Mouse (Mus musculus) forebrain, embryonic 13.5 days (tissue): Measurements from ENCODE around the gene Sap30bp. TPM values are rescaled to one million over a fixed set of nuclear protein-coding genes. Genes with fewer than 3 reads are reported as not detected.
A peak's percentile ranks its signal among the peaks of the same experiment; 100 is the strongest.

Experiments
- ATAC-seq: fragments of 200-750 bp; cut with Nextera tagmentation; 2 replicates; pipeline ENCODE4 v1.8.0; 2017
- H3K27ac ChIP-seq: fragments of 300-500 bp; sonication (generic); 2 replicates; pipeline ENCODE4 v1.5.1; 2015; ENCODE audit warnings: inconsistent platforms, mild to moderate bottlenecking, moderate library complexity
- H3K27me3 ChIP-seq: fragments of 300-500 bp; sonication (generic); 2 replicates; pipeline ENCODE4 v1.6.1; 2015; ENCODE audit warnings: mild to moderate bottlenecking, inconsistent platforms
- H3K36me3 ChIP-seq: fragments of 300-500 bp; sonication (generic); 2 replicates; pipeline ENCODE4 v1.6.1; 2015; ENCODE audit warnings: mild to moderate bottlenecking, inconsistent platforms; ENCODE audit not compliant: poor library complexity, severe bottlenecking
- H3K4me1 ChIP-seq: fragments of 300-500 bp; sonication (generic); 2 replicates; pipeline ENCODE4 v1.6.1; 2015; ENCODE audit warnings: inconsistent platforms
- H3K4me2 ChIP-seq: fragments of 300-500 bp; sonication (generic); 2 replicates; pipeline ENCODE4 v1.6.1; 2015; ENCODE audit warnings: inconsistent platforms, mild to moderate bottlenecking, moderate library complexity
- H3K4me3 ChIP-seq: fragments of 300-500 bp; sonication (generic); 2 replicates; pipeline ENCODE4 v1.5.1; 2015; ENCODE audit warnings: mild to moderate bottlenecking, inconsistent platforms
- H3K9ac ChIP-seq: fragments of 300-500 bp; sonication (generic); 2 replicates; pipeline ENCODE4 v1.6.1; 2015; ENCODE audit warnings: mild to moderate bottlenecking, inconsistent platforms
- H3K9me3 ChIP-seq: fragments of 300-500 bp; sonication (generic); replicated peaks from 2 replicates; pipeline ENCODE4 v1.6.1; 2016; ENCODE audit warnings: inconsistent platforms
- whole genome bisulfite sequencing: fragments of 180-500 bp; shearing (Covaris S2); methylation state at CpG from one replicate; pipeline ENCODE4 v1.1.7; 2015; 5-methylcytosine and 5-hydroxymethylcytosine counted together
- polyA plus RNA-seq: library from polyadenylated mRNA; unstranded; fragments of >200 nt; fragmentation: Nextera tagmentation; extraction: Ambion mirVana; gene quantifications from 2 replicates; pipeline ENCODE4 v1.2.1, GENCODE M21; 2015

Sap30bp gene
- polyA plus RNA-seq, 1 experiment from 2014 or later: 62.4 TPM

GRCm38 (mm10) chr11:115964977-115965604 is 32.0 kb downstream of the Sap30bp start:
- H3K27me3 ChIP-seq: no peaks in the 10 kb centered on the region

GRCm38 (mm10) chr11:115968731-115969405 is 35.8 kb downstream of the Sap30bp start:
- no peak overlapping the region for H3K4me3 ChIP-seq
- ATAC-seq: no peak
- WGBS: 65% methylated on average over 5 of the region's 5 CpGs
- H3K9ac ChIP-seq: no peak overlapping the region
- no peaks in the 10 kb centered on the region for H3K9me3 ChIP-seq
- no peak overlapping the region for H3K4me2 ChIP-seq
- H3K4me1 ChIP-seq: no peaks in the 10 kb centered on the region
- H3K27me3 ChIP-seq: peaks cover 9% of the 10 kb centered on the region
- peaks cover 35% of the 10 kb centered on the region for H3K36me3 ChIP-seq
- no peak overlapping the region for H3K27ac ChIP-seq

More at GRCm38 (mm10) chr11:115964977-115965604, 32.0 kb downstream of the Sap30bp start:
- no peak for ATAC-seq
- H3K9ac ChIP-seq: no peak overlapping the region
- H3K4me1 ChIP-seq: no peaks in the 10 kb centered on the region
- no peak overlapping the region for H3K27ac ChIP-seq
- no peak overlapping the region for H3K4me2 ChIP-seq
- peaks cover 73% of the 10 kb centered on the region for H3K36me3 ChIP-seq
- no peaks in the 10 kb centered on the region for H3K9me3 ChIP-seq
- 88% methylated on average over 10 of the region's 10 CpGs for WGBS
- H3K4me3 ChIP-seq: no peak overlapping the region

DNA sequence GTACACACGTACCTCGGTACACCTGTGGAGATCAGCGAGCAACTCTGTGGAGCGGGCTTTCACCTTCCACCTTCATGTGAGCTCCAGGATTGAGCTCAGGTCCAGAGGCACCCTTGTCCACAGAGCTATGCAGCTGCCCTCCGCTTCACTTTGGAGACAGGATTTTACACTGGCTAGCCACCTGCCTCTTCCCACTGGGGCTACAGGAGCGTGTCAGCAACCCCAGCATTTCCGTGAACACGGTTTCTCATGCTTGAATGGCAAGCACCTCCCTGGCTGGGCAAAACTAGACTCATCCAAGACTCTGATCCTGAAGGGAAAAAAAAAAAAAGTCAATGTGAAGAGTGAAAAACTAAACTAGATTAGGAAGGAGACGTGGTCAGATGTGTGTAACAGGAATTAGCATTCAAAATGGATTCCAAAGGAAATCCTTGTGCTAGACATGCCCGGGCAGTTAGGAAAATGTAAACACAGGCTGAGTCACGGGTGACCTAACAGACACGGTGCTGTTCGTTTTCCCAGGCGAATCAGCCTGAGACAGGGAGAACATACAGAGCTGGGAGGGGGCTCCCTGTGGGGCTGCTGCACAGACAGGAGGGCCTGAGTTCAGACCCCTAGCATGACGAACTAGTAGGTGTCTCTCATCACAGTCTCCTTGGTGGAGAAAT is 37.1 kb downstream of the Sap30bp start:
- Histone ChIP-seq H3K4me1 (peaks cover 9% of the 10 kb centered on the region), H3K27ac (no peak overlapping the region), H3K4me2 (no peak overlapping the region), H3K4me3 (no peak overlapping the region), H3K9ac (no peak overlapping the region), H3K27me3 (peaks cover 22% of the 10 kb centered on the region), H3K36me3 (peaks cover 23% of the 10 kb centered on the region), H3K9me3 (no peaks in the 10 kb centered on the region)
- ATAC-seq: no peak
- 77% methylated on average over 15 of the region's 15 CpGs for WGBS

GRCm38 (mm10) chr11:115971016-115971415 is 37.9 kb downstream of the Sap30bp start:
- Histone ChIP-seq H3K27ac (no peak overlapping the region), H3K4me2 (no peak overlapping the region), H3K4me1 (peaks cover 12% of the 10 kb centered on the region), H3K9me3 (no peaks in the 10 kb centered on the region), H3K27me3 (peaks cover 31% of the 10 kb centered on the region), H3K9ac (no peak overlapping the region), H3K36me3 (peaks cover 14% of the 10 kb centered on the region), H3K4me3 (no peak overlapping the region)
- no peak for ATAC-seq
- 76% methylated on average over 6 of the region's 6 CpGs for WGBS

GRCm38 (mm10) chr11:115974309-115975082 is 41.4 kb downstream of the Sap30bp start, which contains the start of gene Itgb4:
Itgb4 (plus strand) TSS chr11:115974709.
- no peak within 1 kb of the TSS for H3K27ac ChIP-seq

GRCm38 (mm10) chr11:115975083-115975420 is 42.0 kb downstream of the Sap30bp start:
- H3K9ac ChIP-seq: peak overlapping the region; percentile 60
- H3K4me3 ChIP-seq: peak overlapping the region; percentile 44
- H3K36me3 ChIP-seq: no peaks in the 10 kb centered on the region
- H3K9me3 ChIP-seq: no peaks in the 10 kb centered on the region
- no peak for ATAC-seq
- H3K27ac ChIP-seq: no peak overlapping the region
- under 1% methylated on average over 18 of the region's 18 CpGs for WGBS
- H3K4me2 ChIP-seq: peak overlapping the region; percentile 74
- peaks cover 12% of the 10 kb centered on the region for H3K4me1 ChIP-seq
- peaks cover 49% of the 10 kb centered on the region for H3K27me3 ChIP-seq

More at GRCm38 (mm10) chr11:115974309-115975082, 41.4 kb downstream of the Sap30bp start, which contains the start of gene Itgb4:
- Histone ChIP-seq H3K36me3 (no peaks in the 10 kb centered on the region), H3K4me3 (peak within 1 kb of the TSS; percentile 44), H3K27me3 (peaks cover 49% of the 10 kb centered on the region), H3K4me2 (peak within 1 kb of the TSS; percentile 74), H3K9me3 (no peaks in the 10 kb centered on the region), H3K9ac (peak within 1 kb of the TSS; percentile 60), H3K4me1 (peaks cover 12% of the 10 kb centered on the region)
- no peak for ATAC-seq
- WGBS: 12% methylated on average over 39 of the region's 58 CpGs

GRCm38 (mm10) chr11:115975544-115975943 is 42.5 kb downstream of the Sap30bp start:
- no peak overlapping the region; the same call in 1 of the 2 replicates for H3K9ac ChIP-seq
- H3K27me3 ChIP-seq: peaks cover 49% of the 10 kb centered on the region
- no peak overlapping the region for H3K4me3 ChIP-seq
- H3K9me3 ChIP-seq: no peaks in the 10 kb centered on the region
- ATAC-seq: no peak
- WGBS: 29% methylated on average over 12 of the region's 12 CpGs
- peak overlapping the region; percentile 74; the same call in 1 of the 2 replicates for H3K4me2 ChIP-seq
- no peak overlapping the region for H3K27ac ChIP-seq
- no peaks in the 10 kb centered on the region for H3K36me3 ChIP-seq
- H3K4me1 ChIP-seq: peaks cover 12% of the 10 kb centered on the region

GRCm38 (mm10) chr11:115982472-115982871 is 49.4 kb downstream of the Sap30bp start:
- H3K4me2 ChIP-seq: no peak overlapping the region
- H3K36me3 ChIP-seq: no peaks in the 10 kb centered on the region
- H3K4me1 ChIP-seq: no peaks in the 10 kb centered on the region
- no peak overlapping the region for H3K27ac ChIP-seq
- no peak overlapping the region for H3K9ac ChIP-seq
- no peak overlapping the region for H3K4me3 ChIP-seq
- peaks cover 5% of the 10 kb centered on the region; the same call in 1 of the 2 replicates for H3K27me3 ChIP-seq
- 91% methylated on average over 15 of the region's 15 CpGs for WGBS
- ATAC-seq: no peak
- H3K9me3 ChIP-seq: no peaks in the 10 kb centered on the region

- H3K4me3 ChIP-seq: no peak overlapping the region
- 88% methylated on average over 8 of the region's 8 CpGs for WGBS
- ATAC-seq: no peak
- H3K4me2 ChIP-seq: no peak overlapping the region
- H3K27ac ChIP-seq: no peak overlapping the region
- no peaks in the 10 kb centered on the region for H3K9me3 ChIP-seq
- no peaks in the 10 kb centered on the region for H3K4me1 ChIP-seq
- 0 out of 2 replicates have a peak, but pooled peaks cover under 1% of the 10 kb centered on the region for H3K27me3 ChIP-seq
- no peak overlapping the region for H3K9ac ChIP-seq
- H3K36me3 ChIP-seq: no peaks in the 10 kb centered on the region
Measured at GRCm38 (mm10) chr11:115983291-115983690, 50.2 kb downstream of the Sap30bp start.

GRCm38 (mm10) chr11:115989686-115990085 is 56.6 kb downstream of the Sap30bp start:
- Histone ChIP-seq H3K36me3 (no peaks in the 10 kb centered on the region), H3K27me3 (0 out of 2 replicates have a peak, but pooled peaks cover 4% of the 10 kb centered on the region), H3K4me1 (no peaks in the 10 kb centered on the region), H3K9ac (no peak overlapping the region), H3K9me3 (no peaks in the 10 kb centered on the region), H3K4me2 (no peak overlapping the region), H3K27ac (no peak overlapping the region), H3K4me3 (no peak overlapping the region)
- 38% methylated on average over 12 of the region's 15 CpGs for WGBS
- no peak for ATAC-seq

DNA sequence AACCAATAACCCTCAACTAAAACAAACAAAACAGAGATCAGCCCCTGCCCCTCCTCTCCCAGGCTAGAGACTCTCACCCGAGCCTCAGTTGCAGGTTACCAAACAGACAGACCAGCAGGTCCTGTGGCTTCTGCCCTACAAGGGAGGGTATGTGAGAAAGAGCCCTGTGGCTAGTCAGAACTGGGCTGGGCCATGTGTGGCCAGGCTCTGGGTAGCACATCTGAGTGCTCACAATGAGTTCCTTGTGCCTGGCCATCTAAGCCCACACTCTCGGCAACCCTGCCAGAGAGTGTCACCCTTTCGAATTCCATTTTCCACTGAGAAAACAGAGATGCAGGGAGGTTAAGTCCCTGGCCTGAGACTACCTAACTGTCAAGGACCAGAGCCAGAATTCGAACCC is 59.0 kb downstream of the Sap30bp start:
- no peak for ATAC-seq
- 64% methylated on average over 4 of the region's 4 CpGs for WGBS

More for the DNA sequence above, 59.0 kb downstream of the Sap30bp start:
- Histone ChIP-seq H3K4me3 (no peak overlapping the region), H3K4me2 (no peak overlapping the region), H3K27me3 (0 out of 2 replicates have a peak, but pooled peaks cover 4% of the 10 kb centered on the region), H3K4me1 (no peaks in the 10 kb centered on the region), H3K9me3 (no peaks in the 10 kb centered on the region), H3K36me3 (no peaks in the 10 kb centered on the region), H3K9ac (no peak overlapping the region), H3K27ac (no peak overlapping the region)
